Mouse (Mus musculus) small intestine, adult 2 months (tissue): ENCODE measurements around the gene Actrt3.

Source experiments
- CTCF ChIP-seq: fragments of 200-500 bp; IDR thresholded peaks from 2 replicates; pipeline ENCODE4 v1.5.1; 2012; ENCODE audit warnings: low read depth, mild to moderate bottlenecking, control low read depth, inconsistent platforms, low read length, moderate library complexity, mixed read lengths; ENCODE audit not compliant: insufficient replicate concordance, insufficient read length; ENCODE audit errors: extremely low read depth
- POLR2A ChIP-seq: fragments of 200-500 bp; IDR thresholded peaks from 2 replicates; pipeline ENCODE4 v1.6.1; 2012; ENCODE audit warnings: low read depth, mild to moderate bottlenecking, control low read depth, inconsistent platforms, low read length, moderate library complexity

DNA sequence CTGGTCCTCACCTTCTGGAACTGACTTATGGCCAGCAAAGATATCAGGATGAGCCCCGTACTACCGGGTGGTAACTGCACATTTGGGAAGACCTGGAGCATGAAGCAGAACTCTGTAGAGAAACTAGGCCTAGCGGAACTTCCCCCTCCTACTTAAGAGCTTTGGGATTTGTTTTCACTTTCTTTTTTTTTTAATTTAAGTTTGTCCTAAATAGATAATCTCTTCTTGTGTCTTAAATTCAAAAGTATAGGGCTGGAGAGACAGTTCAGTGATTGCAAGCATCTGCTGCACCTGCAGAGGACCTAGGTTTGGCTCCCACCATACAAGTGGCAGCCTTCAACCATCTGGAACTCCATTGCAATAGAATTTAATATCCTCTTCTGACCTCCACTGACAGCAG is 51.8 kb downstream of the Actrt3 start, which contains the start of gene Mecom:
- TF ChIP-seq POLR2A (no peak), CTCF (no peak)
